Mouse (Mus musculus) liver, postnatal 0 days (tissue): ENCODE results near the gene Lhfp. TPM values are rescaled to one million over a fixed set of nuclear protein-coding genes. Genes with fewer than 3 reads are reported as not detected.

ENCODE experiments used
- ATAC-seq: fragments of 200-750 bp; cut with Nextera tagmentation; 2 replicates; pipeline ENCODE4 v1.8.0; 2017; ENCODE audit warnings: mild to moderate bottlenecking, moderate library complexity
- DNase-seq: peaks from one replicate; pipeline ENCODE4 v3.0.0-alpha.2; 2016
- H3K27ac ChIP-seq: fragments of 300-500 bp; sonication (generic); 2 replicates; pipeline ENCODE4 v1.5.1; 2014; ENCODE audit warnings: antibody characterized with exemption, moderate library complexity, mild to moderate bottlenecking, low read depth
- H3K27me3 ChIP-seq: fragments of 300-500 bp; sonication (generic); 2 replicates; pipeline ENCODE4 v1.6.1; 2014; ENCODE audit warnings: low read length, control low read depth, mixed read lengths; ENCODE audit not compliant: insufficient read depth
- H3K36me3 ChIP-seq: fragments of 300-500 bp; sonication (generic); replicated peaks from 2 replicates; pipeline ENCODE4 v1.6.1; 2014; ENCODE audit warnings: mild to moderate bottlenecking, control low read depth, low read length, moderate library complexity, mixed read lengths; ENCODE audit not compliant: insufficient read depth
- H3K4me1 ChIP-seq: fragments of 300-500 bp; sonication (generic); 2 replicates; pipeline ENCODE4 v1.6.1; 2014; ENCODE audit warnings: antibody characterized with exemption, mild to moderate bottlenecking, control low read depth; ENCODE audit not compliant: insufficient read depth
- H3K4me2 ChIP-seq: fragments of 300-500 bp; sonication (generic); 2 replicates; pipeline ENCODE4 v1.6.1; 2014; ENCODE audit warnings: low read depth, mild to moderate bottlenecking, low read length, moderate library complexity, mixed read lengths
- H3K4me3 ChIP-seq: fragments of 300-500 bp; sonication (generic); 2 replicates; pipeline ENCODE4 v1.5.1; 2014; ENCODE audit warnings: low read depth, low read length
- H3K9ac ChIP-seq: fragments of 300-500 bp; sonication (generic); replicated peaks from 2 replicates; pipeline ENCODE4 v1.6.1; 2014; ENCODE audit warnings: mild to moderate bottlenecking, moderate library complexity
- H3K9me3 ChIP-seq: fragments of 300-500 bp; sonication (generic); 2 replicates; pipeline ENCODE4 v1.6.1; 2016; ENCODE audit warnings: mild to moderate bottlenecking, control low read depth, low read length, mixed read lengths
- CTCF ChIP-seq: sonication (generic); IDR thresholded peaks from 2 replicates; pipeline ENCODE4 v1.5.1; 2016; ENCODE audit warnings: antibody characterized with exemption, low read depth
- EP300 ChIP-seq: IDR thresholded peaks from 2 replicates; pipeline ENCODE4 v1.6.1; 2016; ENCODE audit warnings: antibody characterized with exemption, low read depth, mild to moderate bottlenecking
- WGBS: fragments of 180-500 bp; shearing (Covaris S2); extraction: QIAGEN DNeasy Blood & Tissue Kit; methylation state at CpG from one replicate; pipeline ENCODE4 v1.1.7; 2014; ENCODE audit not compliant: insufficient replicate concordance; 5-methylcytosine and 5-hydroxymethylcytosine counted together
- polyA plus RNA-seq: library from polyadenylated mRNA; unstranded; fragments of >200 nt; fragmentation: Nextera tagmentation; extraction: Ambion mirVana; gene quantifications from 2 replicates; pipeline ENCODE4 v1.2.1, GENCODE M21; 2015

Gene Lhfp
- polyA plus RNA-seq, 1 experiment from 2014 or later = 10.4 TPM

GRCm38 (mm10) chr3:53204985-53205365 lies 163.6 kb downstream of the Lhfp start:
- WGBS = 89% methylated on average over 1 of the region's 1 CpGs

GRCm38 (mm10) chr3:53205706-53206105 lies 164.4 kb downstream of the Lhfp start:
- H3K27ac ChIP-seq = no peak overlapping the region
- TF ChIP-seq CTCF = no peak
- TF ChIP-seq EP300 = no peak
- H3K27me3 ChIP-seq = no peaks in the 10 kb centered on the region
- ATAC-seq = no peak
- WGBS = 75% methylated on average over 3 of the region's 3 CpGs
- H3K9ac ChIP-seq = no peak overlapping the region
- H3K36me3 ChIP-seq = no peaks in the 10 kb centered on the region
- DNase-seq = no peak
- no peak overlapping the region for H3K4me2 ChIP-seq
- no peak overlapping the region for H3K4me3 ChIP-seq
- no peaks in the 10 kb centered on the region for H3K9me3 ChIP-seq
- H3K4me1 ChIP-seq = no peaks in the 10 kb centered on the region

More at GRCm38 (mm10) chr3:53204985-53205365, 163.6 kb downstream of the Lhfp start:
- Histone ChIP-seq H3K36me3 (no peaks in the 10 kb centered on the region), H3K27ac (no peak overlapping the region), H3K9ac (no peak overlapping the region), H3K4me3 (no peak overlapping the region), H3K4me2 (no peak overlapping the region), H3K4me1 (no peaks in the 10 kb centered on the region), H3K27me3 (no peaks in the 10 kb centered on the region), H3K9me3 (no peaks in the 10 kb centered on the region)
- TF ChIP-seq CTCF (no peak), EP300 (no peak)
- no peak for ATAC-seq
- no peak for DNase-seq

- Histone ChIP-seq H3K4me1 (no peaks in the 10 kb centered on the region), H3K27ac (no peak overlapping the region), H3K9me3 (no peaks in the 10 kb centered on the region), H3K36me3 (no peaks in the 10 kb centered on the region), H3K4me2 (no peak overlapping the region), H3K4me3 (no peak overlapping the region), H3K27me3 (no peaks in the 10 kb centered on the region), H3K9ac (no peak overlapping the region)
- DNase-seq (no peak), ATAC-seq (no peak)
- TF ChIP-seq EP300 = no peak
- no peak for TF ChIP-seq CTCF
- 57% methylated on average over 11 of the region's 11 CpGs for WGBS
Observed at GRCm38 (mm10) chr3:53206509-53207224, 165.3 kb downstream of the Lhfp start.

GRCm38 (mm10) chr3:53207225-53207528 lies 165.8 kb downstream of the Lhfp start:
- Histone ChIP-seq H3K36me3 (no peaks in the 10 kb centered on the region), H3K4me2 (no peak overlapping the region), H3K4me3 (no peak overlapping the region), H3K9ac (no peak overlapping the region), H3K9me3 (no peaks in the 10 kb centered on the region), H3K4me1 (no peaks in the 10 kb centered on the region), H3K27me3 (no peaks in the 10 kb centered on the region), H3K27ac (no peak overlapping the region)
- ATAC-seq = no peak
- WGBS = 79% methylated on average over 4 of the region's 4 CpGs
- no peak for DNase-seq
- TF ChIP-seq CTCF (no peak), EP300 (no peak)

GRCm38 (mm10) chr3:53210691-53211526 lies 169.6 kb downstream of the Lhfp start:
- Histone ChIP-seq H3K9ac (no peak overlapping the region), H3K27ac (no peak overlapping the region)
- 73% methylated on average over 10 of the region's 10 CpGs for WGBS

GRCm38 (mm10) chr3:53212599-53212998 lies 171.3 kb downstream of the Lhfp start:
- DNase-seq (no peak), ATAC-seq (no peak)
- WGBS = 85% methylated on average over 2 of the region's 2 CpGs
- no peaks in the 10 kb centered on the region for H3K36me3 ChIP-seq
- no peak for TF ChIP-seq EP300
- TF ChIP-seq CTCF = no peak
- H3K27me3 ChIP-seq = no peaks in the 10 kb centered on the region
- H3K4me1 ChIP-seq = no peaks in the 10 kb centered on the region
- no peaks in the 10 kb centered on the region for H3K9me3 ChIP-seq
- H3K4me3 ChIP-seq = no peak overlapping the region
- no peak overlapping the region for H3K27ac ChIP-seq
- no peak overlapping the region for H3K9ac ChIP-seq
- no peak overlapping the region for H3K4me2 ChIP-seq

More at GRCm38 (mm10) chr3:53210691-53211526, 169.6 kb downstream of the Lhfp start:
- Histone ChIP-seq H3K27me3 (no peaks in the 10 kb centered on the region), H3K4me2 (no peak overlapping the region), H3K36me3 (no peaks in the 10 kb centered on the region), H3K9me3 (no peaks in the 10 kb centered on the region), H3K4me1 (no peaks in the 10 kb centered on the region), H3K4me3 (no peak overlapping the region)
- ATAC-seq = no peak
- no peak for DNase-seq
- no peak for TF ChIP-seq EP300
- TF ChIP-seq CTCF = no peak
